Mouse (Mus musculus) forebrain, embryonic 10.5 days (tissue): ENCODE measurements at regions not wholly inside any gene's neighbourhood (a gene's known extent, or its start where the extent isn't known, plus 50 kb on each side); places are given as distances from the start of the nearest gene placed in this dataset.
"Not testable (repeated sequence)": the region's sequence is repeated elsewhere in the genome, so short reads cannot be mapped to it uniquely, and the experiment has no call there.

Experiments
- DNase-seq: peaks from one replicate; pipeline ENCODE4 v3.0.0-alpha.2; 2017; ENCODE audit warnings: low spot score; ENCODE audit errors: extremely low spot score
- H3K27ac ChIP-seq: fragments of 300-500 bp; sonication (generic); 2 replicates; pipeline ENCODE4 v1.5.1; 2016; ENCODE audit warnings: mild to moderate bottlenecking
- H3K27me3 ChIP-seq: fragments of 300-500 bp; sonication (generic); 2 replicates; pipeline ENCODE4 v1.6.1; 2016; ENCODE audit warnings: mild to moderate bottlenecking; ENCODE audit not compliant: poor library complexity, severe bottlenecking
- H3K36me3 ChIP-seq: fragments of 300-500 bp; sonication (generic); replicated peaks from 2 replicates; pipeline ENCODE4 v1.6.1; 2016; ENCODE audit warnings: mild to moderate bottlenecking, moderate library complexity
- H3K4me1 ChIP-seq: fragments of 300-500 bp; sonication (generic); 2 replicates; pipeline ENCODE4 v1.6.1; 2016
- H3K4me3 ChIP-seq: fragments of 300-500 bp; sonication (generic); 2 replicates; pipeline ENCODE4 v1.5.1; 2016; ENCODE audit warnings: mild to moderate bottlenecking, moderate library complexity
- H3K9me3 ChIP-seq: fragments of 300-500 bp; sonication (generic); 2 replicates; pipeline ENCODE4 v1.6.1; 2016; ENCODE audit warnings: mild to moderate bottlenecking, moderate library complexity
- WGBS: fragments of 180-500 bp; shearing (Covaris S2); methylation state at CpG from one replicate; pipeline ENCODE4 v1.1.7; 2016; 5-methylcytosine and 5-hydroxymethylcytosine counted together

GRCm38 (mm10) chr6:9498921-9499320, 550.7 kb downstream of the Nxph1 start:
- no peaks in the 10 kb centered on the region for H3K27me3 ChIP-seq
- H3K4me3 ChIP-seq: no peak overlapping the region
- no peaks in the 10 kb centered on the region for H3K36me3 ChIP-seq
- no peak for DNase-seq
- no peaks in the 10 kb centered on the region for H3K9me3 ChIP-seq
- no peaks in the 10 kb centered on the region for H3K4me1 ChIP-seq
- no peak overlapping the region for H3K27ac ChIP-seq

- WGBS: 81% methylated on average over 3 of the region's 3 CpGs
- no peak for DNase-seq
- no peaks in the 10 kb centered on the region for H3K27me3 ChIP-seq
- H3K27ac ChIP-seq: no peak overlapping the region
- H3K36me3 ChIP-seq: no peaks in the 10 kb centered on the region
- no peaks in the 10 kb centered on the region for H3K9me3 ChIP-seq
- no peak overlapping the region for H3K4me3 ChIP-seq
- no peaks in the 10 kb centered on the region for H3K4me1 ChIP-seq
These were observed 586.2 kb downstream of the Nxph1 start for GRCm38 (mm10) chr6:9534395-9534794.

GRCm38 (mm10) chr6:9538737-9539136, 590.5 kb downstream of the Nxph1 start:
- Histone ChIP-seq H3K4me1 (no peaks in the 10 kb centered on the region), H3K27me3 (no peaks in the 10 kb centered on the region), H3K4me3 (no peak overlapping the region), H3K36me3 (no peaks in the 10 kb centered on the region), H3K27ac (no peak overlapping the region), H3K9me3 (no peaks in the 10 kb centered on the region)
- DNase-seq: no peak
- WGBS: 81% methylated on average over 2 of the region's 2 CpGs

GRCm38 (mm10) chr6:9550096-9550939, 602.1 kb downstream of the Nxph1 start:
- Histone ChIP-seq H3K4me1 (no peaks in the 10 kb centered on the region), H3K9me3 (no peaks in the 10 kb centered on the region), H3K27ac (no peak overlapping the region), H3K27me3 (no peaks in the 10 kb centered on the region), H3K36me3 (no peaks in the 10 kb centered on the region), H3K4me3 (no peak overlapping the region)
- WGBS: 77% methylated on average over 3 of the region's 3 CpGs
- no peak for DNase-seq

GRCm38 (mm10) chr6:9563290-9564044, 615.2 kb downstream of the Nxph1 start:
- WGBS: 91% methylated on average over 6 of the region's 6 CpGs
- H3K9me3 ChIP-seq: no peaks in the 10 kb centered on the region

GRCm38 (mm10) chr6:9571787-9572186, 623.6 kb downstream of the Nxph1 start:
- no peak overlapping the region for H3K4me3 ChIP-seq
- H3K4me1 ChIP-seq: no peaks in the 10 kb centered on the region
- DNase-seq: no peak
- H3K36me3 ChIP-seq: no peaks in the 10 kb centered on the region
- 74% methylated on average over 4 of the region's 4 CpGs for WGBS
- no peaks in the 10 kb centered on the region for H3K27me3 ChIP-seq
- no peak overlapping the region for H3K27ac ChIP-seq
- H3K9me3 ChIP-seq: no peaks in the 10 kb centered on the region

More at GRCm38 (mm10) chr6:9563290-9564044, 615.2 kb downstream of the Nxph1 start:
- H3K36me3 ChIP-seq: no peaks in the 10 kb centered on the region
- no peak for DNase-seq
- H3K27me3 ChIP-seq: no peaks in the 10 kb centered on the region
- H3K27ac ChIP-seq: no peak overlapping the region
- H3K4me1 ChIP-seq: no peaks in the 10 kb centered on the region
- no peak overlapping the region for H3K4me3 ChIP-seq

- Histone ChIP-seq H3K27ac (no peak overlapping the region), H3K36me3 (no peaks in the 10 kb centered on the region), H3K27me3 (no peaks in the 10 kb centered on the region), H3K4me1 (no peaks in the 10 kb centered on the region), H3K9me3 (no peaks in the 10 kb centered on the region), H3K4me3 (no peak overlapping the region)
- 97% methylated on average over 1 of the region's 1 CpGs for WGBS
- no peak for DNase-seq
These were observed 645.2 kb downstream of the Nxph1 start for GRCm38 (mm10) chr6:9593391-9593790.

- DNase-seq: no peak
- Histone ChIP-seq H3K9me3 (no peaks in the 10 kb centered on the region), H3K36me3 (no peaks in the 10 kb centered on the region), H3K4me1 (no peaks in the 10 kb centered on the region), H3K27ac (no peak overlapping the region), H3K4me3 (no peak overlapping the region), H3K27me3 (no peaks in the 10 kb centered on the region)
- 82% methylated on average over 3 of the region's 3 CpGs for WGBS
These were observed 651.2 kb downstream of the Nxph1 start for GRCm38 (mm10) chr6:9599418-9599817.

- H3K27me3 ChIP-seq: no peaks in the 10 kb centered on the region
- WGBS: 58% methylated on average over 2 of the region's 2 CpGs
- H3K4me1 ChIP-seq: no peaks in the 10 kb centered on the region
- DNase-seq: no peak
- no peak overlapping the region for H3K4me3 ChIP-seq
- H3K27ac ChIP-seq: no peak overlapping the region
- H3K36me3 ChIP-seq: no peaks in the 10 kb centered on the region
- H3K9me3 ChIP-seq: no peaks in the 10 kb centered on the region
These were observed 685.7 kb downstream of the Nxph1 start for GRCm38 (mm10) chr6:9633931-9634330.

GRCm38 (mm10) chr6:9643456-9643855, 695.2 kb downstream of the Nxph1 start:
- H3K36me3 ChIP-seq, H3K27ac ChIP-seq, DNase-seq, H3K4me3 ChIP-seq, H3K4me1 ChIP-seq, H3K27me3 ChIP-seq: not testable (repeated sequence)
- WGBS: 95% methylated on average over 2 of the region's 2 CpGs
- peaks cover 12% of the 10 kb centered on the region; the same call in 1 of the 2 replicates for H3K9me3 ChIP-seq

GRCm38 (mm10) chr6:9643926-9644325, 695.7 kb downstream of the Nxph1 start:
- DNase-seq, H3K27me3 ChIP-seq, H3K4me3 ChIP-seq, H3K4me1 ChIP-seq, H3K27ac ChIP-seq, H3K36me3 ChIP-seq: not testable (repeated sequence)
- H3K9me3 ChIP-seq: peaks cover 12% of the 10 kb centered on the region; the same call in 1 of the 2 replicates
- WGBS: 87% methylated on average over 2 of the region's 2 CpGs

GRCm38 (mm10) chr6:9659672-9660071, 711.4 kb downstream of the Nxph1 start:
- no peak overlapping the region for H3K27ac ChIP-seq
- H3K27me3 ChIP-seq: no peaks in the 10 kb centered on the region
- no peaks in the 10 kb centered on the region for H3K4me1 ChIP-seq
- no peak for DNase-seq
- H3K36me3 ChIP-seq: no peaks in the 10 kb centered on the region
- 92% methylated on average over 7 of the region's 7 CpGs for WGBS
- no peaks in the 10 kb centered on the region for H3K9me3 ChIP-seq
- H3K4me3 ChIP-seq: no peak overlapping the region

GRCm38 (mm10) chr6:9685182-9685581, 737.0 kb downstream of the Nxph1 start:
- Histone ChIP-seq H3K27me3 (no peaks in the 10 kb centered on the region), H3K9me3 (no peaks in the 10 kb centered on the region), H3K4me1 (no peaks in the 10 kb centered on the region), H3K36me3 (no peaks in the 10 kb centered on the region), H3K4me3 (no peak overlapping the region), H3K27ac (no peak overlapping the region)
- no peak for DNase-seq
